Mouse (Mus musculus) frontal cortex, postnatal 14 days (tissue): Measurements from ENCODE around the gene Ccdc154.
A peak's percentile ranks its signal among the peaks of the same experiment; 100 is the strongest.
"Not testable (repeated sequence)": the region's sequence is repeated elsewhere in the genome, so short reads cannot be mapped to it uniquely, and the experiment has no call there.

Experiments
- DNase-seq, 2 experiments: peaks; one replicate each; pipeline ENCODE4 v3.0.0; 2022; ENCODE audit warnings: low spot score in 2 of 2

The Ccdc154 gene

GRCm38 (mm10) chr17:25162161-25162560 lies at the start of gene Ccdc154:
Gene Ccdc154 (plus strand): TSS chr17:25162461.
- DNase-seq: no peak

DNA sequence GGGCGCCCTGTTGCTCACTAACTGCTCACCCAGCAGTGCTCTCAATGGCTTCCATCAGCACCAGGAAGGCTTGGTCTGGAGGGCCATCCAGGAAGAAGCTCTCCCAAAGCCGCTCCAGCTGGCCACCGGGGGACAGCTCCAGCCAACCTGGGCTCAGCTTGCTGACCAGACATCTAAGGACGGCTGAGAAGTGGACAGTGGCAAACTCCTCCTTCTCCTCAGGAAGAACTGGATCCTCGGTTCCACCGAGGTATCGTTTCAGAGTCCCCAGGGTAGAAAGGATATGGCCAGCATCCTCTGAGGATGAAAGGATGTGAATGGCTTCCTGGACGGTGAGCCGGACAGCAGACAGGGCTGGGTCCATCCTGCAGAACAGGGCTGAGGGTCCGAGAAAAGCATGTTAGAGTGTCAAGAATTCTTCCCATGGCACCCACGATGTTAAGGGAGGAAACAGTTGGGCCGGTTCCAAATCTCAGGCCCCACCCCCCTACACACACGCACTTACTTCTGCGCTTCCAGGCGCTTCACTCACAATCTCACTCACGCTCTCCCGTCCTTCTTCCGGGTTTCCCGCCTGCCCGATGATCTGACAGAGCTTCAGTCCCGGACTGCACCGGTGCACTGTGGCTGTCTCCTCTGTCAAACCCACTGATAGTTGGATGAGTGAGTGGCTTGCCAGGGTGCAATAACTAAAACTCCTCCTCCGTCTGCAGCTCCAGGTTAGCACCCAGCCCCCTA lies 47.2 kb upstream of the Ccdc154 start:
- DNase-seq: no peak

- DNase-seq: peak; percentile 86 to 88
These were observed 46.4 kb upstream of the Ccdc154 start, which contains the start of gene Telo2 for GRCm38 (mm10) chr17:25115664-25116432. Gene Telo2 (minus strand): TSS chr17:25115967.

DNA sequence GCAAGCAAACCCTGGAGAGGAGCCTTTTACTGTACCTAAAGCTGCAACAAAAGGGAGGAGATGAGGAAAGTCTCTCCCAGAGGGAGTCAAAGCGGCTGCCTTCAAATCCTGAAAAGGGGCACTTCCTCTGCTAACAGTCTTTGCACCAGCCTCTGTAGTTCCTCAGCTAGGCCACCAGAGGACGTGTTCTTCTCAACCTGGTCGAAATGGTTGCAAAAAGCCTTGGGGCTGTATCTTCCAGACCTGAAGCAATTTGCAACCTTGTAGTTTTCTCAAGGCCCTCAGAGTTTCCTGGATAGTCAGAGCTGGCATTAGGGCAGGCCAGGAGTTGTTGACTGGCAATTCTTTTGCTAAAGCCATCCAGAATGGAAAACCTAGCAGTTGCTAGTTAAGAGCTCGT lies 45.0 kb upstream of the Ccdc154 start:
- no peak for DNase-seq

- no peak for DNase-seq
These were observed 41.9 kb upstream of the Ccdc154 start, which contains the start of gene Ptx4 for GRCm38 (mm10) chr17:25120406-25120805. Gene Ptx4 (plus strand): TSS chr17:25120760.

DNA sequence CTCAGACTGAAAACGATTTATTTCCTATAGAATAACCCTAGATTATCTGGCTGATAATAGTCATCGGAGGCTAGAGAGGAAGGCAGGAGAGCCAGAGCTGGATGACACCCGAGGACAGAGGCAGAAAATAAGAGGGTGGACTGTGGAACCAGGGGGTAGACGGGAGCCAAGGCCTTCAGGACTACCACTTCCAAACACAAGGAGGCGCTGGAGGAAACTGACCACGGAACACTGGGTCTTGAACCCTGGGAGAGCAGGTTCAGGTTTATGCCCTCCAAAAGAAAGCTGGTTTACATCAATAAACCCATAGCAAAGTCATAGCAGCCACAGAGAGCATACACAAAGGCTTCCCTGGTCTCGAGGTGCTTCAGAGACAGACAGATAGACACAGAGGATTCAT lies 38.3 kb upstream of the Ccdc154 start:
- no peak for DNase-seq

- not testable (repeated sequence) for DNase-seq
These were observed 36.7 kb upstream of the Ccdc154 start for GRCm38 (mm10) chr17:25125442-25126060.

DNA sequence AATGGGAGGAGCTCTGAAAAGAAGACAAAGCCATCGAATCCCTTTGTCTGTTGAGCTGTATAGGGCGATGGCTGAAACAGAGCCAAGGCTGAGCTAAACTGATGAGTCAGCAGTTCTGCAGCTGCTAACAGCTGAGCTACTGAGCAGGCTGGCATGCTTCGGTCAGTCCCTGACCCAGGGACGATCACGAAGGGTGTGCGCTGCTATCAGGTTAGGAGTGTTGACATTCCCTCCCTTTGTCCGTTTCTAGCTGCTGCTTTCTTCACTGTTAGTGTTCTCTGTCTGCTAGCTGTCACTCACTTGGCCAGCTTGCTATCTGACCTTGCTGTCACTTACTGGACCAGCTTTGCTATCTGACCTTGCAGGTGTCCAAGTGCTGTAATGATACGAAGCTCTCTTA lies 35.2 kb upstream of the Ccdc154 start:
- DNase-seq: no peak

DNA sequence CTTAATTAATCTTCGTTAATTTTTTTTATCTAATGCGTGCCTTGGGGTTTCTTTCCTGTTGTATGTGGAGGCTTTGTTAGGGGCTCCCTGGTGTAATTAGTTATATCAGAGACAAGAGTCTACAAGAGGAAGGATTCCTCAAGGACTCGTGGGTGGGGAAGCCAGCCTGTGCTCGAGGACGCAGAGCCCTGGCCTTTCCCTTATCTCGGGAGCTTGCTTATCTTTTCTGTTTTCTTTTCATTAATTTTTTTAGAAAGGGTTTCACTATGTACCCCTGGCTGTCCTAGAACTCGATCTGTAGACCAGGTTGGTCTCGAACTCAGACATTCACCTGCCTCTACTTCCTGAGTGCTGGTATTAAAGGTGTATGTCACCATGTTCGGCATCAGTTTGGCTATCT lies 34.6 kb upstream of the Ccdc154 start:
- DNase-seq: no peak

DNA sequence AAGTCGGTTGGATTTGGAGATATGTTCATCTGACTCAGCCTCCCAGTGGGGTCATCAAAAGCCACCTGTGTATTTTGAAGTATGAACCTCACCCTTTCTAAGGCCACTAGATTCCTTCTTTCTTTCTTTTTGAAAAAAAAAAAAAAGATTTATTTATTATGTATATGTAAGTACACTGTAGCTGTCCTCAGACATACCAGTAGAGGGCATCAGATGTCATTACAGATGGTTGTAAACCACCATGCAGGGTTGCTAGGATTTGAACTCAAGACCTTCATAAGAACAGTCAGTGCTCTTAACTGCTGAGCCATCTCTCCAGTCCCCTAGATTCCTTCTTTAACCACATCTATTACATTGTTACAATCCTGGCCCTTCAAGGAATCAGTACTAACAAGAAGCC lies 32.2 kb upstream of the Ccdc154 start:
- DNase-seq: no peak

GRCm38 (mm10) chr17:25133275-25133698 lies 29.0 kb upstream of the Ccdc154 start, which contains the start of gene Clcn7:
Gene Clcn7 (plus strand): TSS chr17:25133391.
- peak; percentile 89 to 94 for DNase-seq

DNA sequence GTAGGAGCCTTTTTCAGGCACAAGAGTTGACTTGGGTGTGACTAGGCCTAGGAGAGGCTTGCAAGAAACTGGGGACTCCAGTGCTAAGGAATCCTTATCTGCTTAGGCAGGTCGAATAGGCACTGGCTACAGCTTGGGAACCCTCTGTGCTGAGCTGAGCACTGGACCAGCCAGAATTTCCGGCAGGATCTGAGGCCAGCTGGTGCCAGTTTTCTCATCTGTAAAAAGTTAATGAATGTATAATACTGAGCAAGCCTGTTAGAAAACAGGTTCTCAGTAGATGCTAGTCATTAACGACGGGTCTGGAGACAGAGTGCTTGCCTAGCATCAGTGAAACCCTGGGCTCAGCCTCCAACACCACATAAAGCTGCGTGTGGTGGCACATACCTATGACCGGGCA lies 26.6 kb upstream of the Ccdc154 start:
- DNase-seq: no peak

GRCm38 (mm10) chr17:25138803-25139202 lies 23.5 kb upstream of the Ccdc154 start:
- no peak for DNase-seq

DNA sequence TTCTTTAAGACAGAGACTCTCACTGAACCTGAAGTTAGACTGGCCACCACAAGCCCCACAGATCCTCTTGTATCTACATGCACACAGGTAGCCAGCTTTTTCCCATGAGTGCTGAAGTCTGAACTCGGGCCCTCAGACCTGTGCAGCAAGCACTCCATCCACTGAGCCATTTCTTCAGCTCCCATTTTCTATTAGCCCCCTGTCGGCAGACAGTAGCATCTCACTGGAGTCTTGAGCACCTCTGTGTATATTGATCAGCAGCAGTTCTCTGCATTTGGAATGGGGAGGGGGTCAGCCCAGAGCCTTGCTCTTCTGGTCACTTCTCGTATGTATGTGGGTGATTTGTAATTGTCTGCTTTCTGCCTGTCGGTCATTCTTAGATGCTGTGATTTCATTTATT lies 22.3 kb upstream of the Ccdc154 start:
- DNase-seq: no peak

- no peak for DNase-seq
These were observed 1.1 kb downstream of the Ccdc154 start for GRCm38 (mm10) chr17:25163387-25163786.

DNA sequence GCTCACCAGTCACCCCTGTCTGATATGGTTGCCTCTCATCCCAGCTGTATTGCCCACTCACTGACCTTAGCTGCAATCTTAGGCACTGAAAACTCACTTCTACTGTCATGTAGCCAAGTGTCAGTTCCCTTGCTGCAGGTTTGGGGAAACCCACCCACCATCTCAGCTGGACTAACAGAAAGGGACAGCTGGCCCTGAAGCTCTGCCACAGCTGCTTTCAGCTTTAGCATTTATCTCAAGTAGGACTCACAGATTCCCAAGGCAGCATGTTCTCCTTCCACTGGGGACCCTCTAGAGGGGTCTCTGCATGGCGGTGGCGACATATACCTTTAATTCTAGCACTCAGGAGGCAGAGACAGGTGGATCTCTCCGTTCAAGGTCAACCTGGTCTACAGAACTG lies 2.5 kb downstream of the Ccdc154 start:
- no peak for DNase-seq

GRCm38 (mm10) chr17:25165970-25166671 lies 3.9 kb downstream of the Ccdc154 start:
- DNase-seq: no peak

DNA sequence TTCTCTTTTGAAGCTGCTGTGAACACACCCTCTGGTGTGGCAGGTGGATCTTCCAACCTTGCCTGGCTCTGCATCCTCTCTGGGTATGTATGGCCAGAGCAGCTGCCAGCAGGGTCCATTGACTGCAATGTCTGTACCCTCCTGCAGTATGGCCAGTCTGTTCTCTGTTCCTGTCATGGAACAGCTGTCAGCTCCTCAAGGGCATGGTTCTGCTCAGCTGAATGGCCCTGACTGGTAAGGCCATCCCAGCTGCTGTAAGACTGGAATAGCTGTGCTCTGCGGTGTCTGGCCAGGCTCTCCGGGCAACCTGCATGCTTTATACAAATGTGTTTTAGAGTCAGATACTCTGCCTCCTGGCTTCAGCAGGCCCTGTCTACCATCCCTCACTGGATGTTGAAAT lies 7.4 kb downstream of the Ccdc154 start:
- DNase-seq: no peak

DNA sequence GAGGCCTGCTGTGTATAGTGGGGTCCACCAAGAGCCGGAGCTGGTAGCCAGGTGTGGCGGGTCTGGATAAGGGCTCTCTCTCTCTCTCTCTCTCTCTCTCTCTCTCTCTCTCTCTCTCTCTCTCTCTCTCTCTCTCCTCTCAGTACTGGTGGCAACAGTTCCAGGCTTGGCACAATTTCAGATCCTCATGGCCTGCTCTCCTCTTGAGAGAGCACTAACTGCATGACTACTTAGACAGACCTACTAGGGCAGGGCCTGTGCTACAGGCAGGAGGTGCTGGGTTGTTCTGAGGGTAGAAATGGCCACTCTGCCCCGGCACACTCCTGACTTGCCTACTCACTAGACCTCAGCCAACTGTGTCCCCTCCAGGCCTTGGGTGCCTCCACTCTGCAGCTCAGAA lies 10.3 kb downstream of the Ccdc154 start:
- DNase-seq: no peak

- DNase-seq: no peak
These were observed 13.2 kb downstream of the Ccdc154 start, which contains the start of gene Gm38655 for GRCm38 (mm10) chr17:25175411-25175810. Gene Gm38655 (minus strand): TSS chr17:25175471.

- DNase-seq: no peak
These were observed 21.0 kb downstream of the Ccdc154 start for GRCm38 (mm10) chr17:25183232-25183631.
